Mouse (Mus musculus) forebrain, embryonic 11.5 days (tissue): ENCODE measurements around the gene Fam136a. TPM values are rescaled to one million over a fixed set of nuclear protein-coding genes. Genes with fewer than 3 reads are reported as not detected.
A peak's percentile ranks its signal among the peaks of the same experiment; 100 is the strongest.
"Not testable (repeated sequence)": the region's sequence is repeated elsewhere in the genome, so short reads cannot be mapped to it uniquely, and the experiment has no call there.

Experiments
- ATAC-seq: fragments of 200-750 bp; cut with Nextera tagmentation; replicated peaks from 2 replicates; pipeline ENCODE4 v1.8.0; 2017; ENCODE audit warnings: moderate TSS enrichment; ENCODE audit not compliant: low FRiP score
- DNase-seq: peaks from one replicate; pipeline ENCODE4 v3.0.0-alpha.2; 2017; ENCODE audit warnings: low spot score
- H3K27ac ChIP-seq: fragments of 300-500 bp; sonication (generic); 2 replicates; pipeline ENCODE4 v1.5.1; 2014; ENCODE audit warnings: low read depth, low read length
- H3K27me3 ChIP-seq: fragments of 300-500 bp; sonication (generic); 2 replicates; pipeline ENCODE4 v1.6.1; 2014; ENCODE audit warnings: mild to moderate bottlenecking, low read length, mixed read lengths; ENCODE audit not compliant: control insufficient read depth, insufficient read depth
- H3K36me3 ChIP-seq: fragments of 300-500 bp; sonication (generic); 2 replicates; pipeline ENCODE4 v1.6.1; 2014; ENCODE audit warnings: mild to moderate bottlenecking, low read length, moderate library complexity, mixed read lengths; ENCODE audit not compliant: control insufficient read depth, insufficient read depth
- H3K4me1 ChIP-seq: fragments of 300-500 bp; sonication (generic); replicated peaks from 2 replicates; pipeline ENCODE4 v1.6.1; 2014; ENCODE audit warnings: low read length, mixed read lengths; ENCODE audit not compliant: control insufficient read depth, insufficient read depth
- H3K4me2 ChIP-seq: fragments of 300-500 bp; sonication (generic); 2 replicates; pipeline ENCODE4 v1.6.1; 2014; ENCODE audit warnings: low read depth, mild to moderate bottlenecking, low read length, moderate library complexity, mixed read lengths; ENCODE audit not compliant: severe bottlenecking
- H3K4me3 ChIP-seq: fragments of 300-500 bp; sonication (generic); 2 replicates; pipeline ENCODE4 v1.5.1; 2014; ENCODE audit warnings: low read depth, low read length
- H3K9ac ChIP-seq: fragments of 300-500 bp; sonication (generic); 2 replicates; pipeline ENCODE4 v1.6.1; 2014; ENCODE audit warnings: low read length
- H3K9me3 ChIP-seq: fragments of 300-500 bp; sonication (generic); 2 replicates; pipeline ENCODE4 v1.6.1; 2016; ENCODE audit warnings: low read length, mixed read lengths; ENCODE audit not compliant: control insufficient read depth
- WGBS: fragments of 180-500 bp; shearing (Covaris S2); extraction: QIAGEN DNeasy Blood & Tissue Kit; methylation state at CpG from one replicate; pipeline ENCODE4 v1.1.7; 2014; 5-methylcytosine and 5-hydroxymethylcytosine counted together
- polyA plus RNA-seq: library from polyadenylated mRNA; unstranded; fragments of >200 nt; fragmentation: Nextera tagmentation; extraction: Ambion mirVana; gene quantifications from 2 replicates; pipeline ENCODE4 v1.2.1, GENCODE M21; 2014

Gene Fam136a
- polyA plus RNA-seq, 1 experiment from 2014 or later: 164 TPM

GRCm38 (mm10) chr6:86371340-86371911 is 6.0 kb downstream of the Fam136a start:
- H3K4me2 ChIP-seq: peak overlapping the region; percentile 84
- no peaks in the 10 kb centered on the region for H3K9me3 ChIP-seq
- peak overlapping the region; percentile 85 for H3K27ac ChIP-seq
- DNase-seq (peak; percentile 96), ATAC-seq (peak; percentile 97)
- peaks cover under 1% of the 10 kb centered on the region; the same call in 1 of the 2 replicates for H3K36me3 ChIP-seq
- no peaks in the 10 kb centered on the region for H3K27me3 ChIP-seq
- H3K4me1 ChIP-seq: peaks cover 12% of the 10 kb centered on the region
- peak overlapping the region; percentile 92 for H3K9ac ChIP-seq
- H3K4me3 ChIP-seq: peak overlapping the region; percentile 88
- under 1% methylated on average over 50 of the region's 50 CpGs for WGBS

DNA sequence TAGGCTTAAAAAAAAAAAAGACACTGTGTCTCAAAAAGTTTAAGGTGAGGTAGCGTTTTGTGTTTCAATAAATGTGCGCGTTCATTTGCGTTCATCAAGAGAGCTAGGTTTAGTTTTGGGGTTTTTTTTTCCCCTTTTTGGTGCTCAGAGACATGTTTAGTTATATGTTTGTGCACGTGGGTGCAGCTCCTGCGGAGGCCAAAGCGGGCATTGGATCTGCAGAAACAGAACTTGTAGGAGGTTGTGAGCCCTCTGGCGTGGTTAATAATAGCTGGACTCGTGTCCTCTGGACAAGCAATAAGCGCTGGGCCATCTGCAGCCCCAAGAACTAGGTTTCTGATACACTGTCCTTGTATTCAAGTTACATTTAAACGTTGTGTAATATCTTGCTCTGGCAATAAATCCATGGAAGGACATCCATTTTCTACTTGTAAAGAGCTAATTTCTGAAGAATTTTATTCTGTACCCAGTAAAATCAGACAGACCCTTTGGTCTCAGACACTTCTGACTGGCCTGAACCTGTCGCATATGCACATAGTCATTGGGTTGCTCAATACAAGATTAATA is 6.6 kb downstream of the Fam136a start:
- peaks cover 3% of the 10 kb centered on the region; the same call in 1 of the 2 replicates for H3K36me3 ChIP-seq
- ATAC-seq (no peak), DNase-seq (no peak)
- H3K9ac ChIP-seq: peak overlapping the region; percentile 92
- H3K9me3 ChIP-seq: no peaks in the 10 kb centered on the region
- no peak overlapping the region; the same call in 1 of the 2 replicates for H3K27ac ChIP-seq
- H3K4me1 ChIP-seq: peaks cover 10% of the 10 kb centered on the region
- no peaks in the 10 kb centered on the region for H3K27me3 ChIP-seq
- H3K4me3 ChIP-seq: peak overlapping the region; percentile 88
- H3K4me2 ChIP-seq: peak overlapping the region; percentile 84
- 5% methylated on average over 12 of the region's 12 CpGs for WGBS

GRCm38 (mm10) chr6:86373556-86373955 is 8.1 kb downstream of the Fam136a start:
- H3K4me3 ChIP-seq: no peak overlapping the region
- no peak overlapping the region for H3K27ac ChIP-seq
- H3K4me1 ChIP-seq: peaks cover 9% of the 10 kb centered on the region
- DNase-seq: no peak
- H3K4me2 ChIP-seq: no peak overlapping the region
- WGBS: 92% methylated on average over 6 of the region's 6 CpGs
- no peaks in the 10 kb centered on the region for H3K9me3 ChIP-seq
- H3K36me3 ChIP-seq: peaks cover 19% of the 10 kb centered on the region
- ATAC-seq: no peak
- no peaks in the 10 kb centered on the region for H3K27me3 ChIP-seq
- H3K9ac ChIP-seq: no peak overlapping the region

- ATAC-seq: no peak
- no peaks in the 10 kb centered on the region for H3K4me1 ChIP-seq
- no peak for DNase-seq
- no peaks in the 10 kb centered on the region for H3K27me3 ChIP-seq
- H3K9ac ChIP-seq: no peak overlapping the region
- no peak overlapping the region for H3K27ac ChIP-seq
- peaks cover 19% of the 10 kb centered on the region for H3K36me3 ChIP-seq
- no peaks in the 10 kb centered on the region for H3K9me3 ChIP-seq
- no peak overlapping the region for H3K4me2 ChIP-seq
- 90% methylated on average over 3 of the region's 3 CpGs for WGBS
- H3K4me3 ChIP-seq: no peak overlapping the region
These were observed 12.9 kb downstream of the Fam136a start for GRCm38 (mm10) chr6:86378341-86378740.

- H3K4me1 ChIP-seq, H3K9me3 ChIP-seq, DNase-seq, H3K9ac ChIP-seq, H3K27me3 ChIP-seq, H3K27ac ChIP-seq, ATAC-seq, H3K4me2 ChIP-seq, H3K4me3 ChIP-seq: not testable (repeated sequence)
- H3K36me3 ChIP-seq: peaks cover 19% of the 10 kb centered on the region
- 72% methylated on average over 7 of the region's 8 CpGs for WGBS
These were observed 14.7 kb downstream of the Fam136a start for GRCm38 (mm10) chr6:86380112-86380511.

GRCm38 (mm10) chr6:86382551-86382950 is 17.1 kb downstream of the Fam136a start:
- DNase-seq (no peak), ATAC-seq (no peak)
- Histone ChIP-seq H3K4me3 (no peak overlapping the region), H3K4me1 (no peaks in the 10 kb centered on the region), H3K9ac (no peak overlapping the region), H3K4me2 (no peak overlapping the region), H3K27ac (no peak overlapping the region), H3K36me3 (peaks cover 15% of the 10 kb centered on the region), H3K9me3 (no peaks in the 10 kb centered on the region), H3K27me3 (no peaks in the 10 kb centered on the region)

GRCm38 (mm10) chr6:86383370-86383769 is 17.9 kb downstream of the Fam136a start:
- Histone ChIP-seq H3K9ac (no peak overlapping the region), H3K27ac (no peak overlapping the region), H3K4me2 (no peak overlapping the region), H3K36me3 (peaks cover 9% of the 10 kb centered on the region), H3K9me3 (no peaks in the 10 kb centered on the region), H3K4me3 (no peak overlapping the region), H3K27me3 (no peaks in the 10 kb centered on the region), H3K4me1 (no peaks in the 10 kb centered on the region)
- DNase-seq (no peak), ATAC-seq (no peak)
- WGBS: 49% methylated on average over 16 of the region's 16 CpGs

DNA sequence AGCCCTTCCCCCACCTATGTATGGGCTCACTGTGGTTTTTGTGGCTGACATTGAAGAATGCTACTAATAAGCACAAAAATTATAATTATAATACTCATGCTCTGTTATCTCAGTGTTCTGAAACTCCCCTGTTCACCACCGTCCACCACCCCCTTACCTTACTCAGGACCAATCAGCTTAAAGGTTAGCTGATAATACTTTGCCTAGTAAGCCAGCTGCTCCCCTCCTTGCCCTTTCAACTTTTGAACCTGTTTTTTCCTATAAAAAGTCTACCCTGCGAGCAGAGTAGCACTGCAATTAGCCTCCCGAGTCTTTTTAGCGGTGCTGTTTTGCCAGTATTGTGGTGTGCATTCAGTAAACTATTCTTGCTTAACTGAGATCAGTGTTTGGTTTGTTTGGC is 19.2 kb downstream of the Fam136a start:
- H3K27me3 ChIP-seq: no peaks in the 10 kb centered on the region
- no peak overlapping the region for H3K27ac ChIP-seq
- H3K4me1 ChIP-seq: no peaks in the 10 kb centered on the region
- 78% methylated on average over 4 of the region's 4 CpGs for WGBS
- peaks cover 7% of the 10 kb centered on the region for H3K36me3 ChIP-seq
- ATAC-seq (no peak), DNase-seq (no peak)
- no peak overlapping the region for H3K9ac ChIP-seq
- no peaks in the 10 kb centered on the region for H3K9me3 ChIP-seq
- no peak overlapping the region for H3K4me2 ChIP-seq
- no peak overlapping the region for H3K4me3 ChIP-seq
